Mouse (Mus musculus) 416B (cell line): Measurements from ENCODE around the gene Reep3.
"Not testable (repeated sequence)": the region's sequence is repeated elsewhere in the genome, so short reads cannot be mapped to it uniquely, and the experiment has no call there.

Experiments used
- DNase-seq: peaks from one replicate; pipeline ENCODE4 v3.0.0; 2011; ENCODE audit warnings: low read depth

Reep3 gene

DNA sequence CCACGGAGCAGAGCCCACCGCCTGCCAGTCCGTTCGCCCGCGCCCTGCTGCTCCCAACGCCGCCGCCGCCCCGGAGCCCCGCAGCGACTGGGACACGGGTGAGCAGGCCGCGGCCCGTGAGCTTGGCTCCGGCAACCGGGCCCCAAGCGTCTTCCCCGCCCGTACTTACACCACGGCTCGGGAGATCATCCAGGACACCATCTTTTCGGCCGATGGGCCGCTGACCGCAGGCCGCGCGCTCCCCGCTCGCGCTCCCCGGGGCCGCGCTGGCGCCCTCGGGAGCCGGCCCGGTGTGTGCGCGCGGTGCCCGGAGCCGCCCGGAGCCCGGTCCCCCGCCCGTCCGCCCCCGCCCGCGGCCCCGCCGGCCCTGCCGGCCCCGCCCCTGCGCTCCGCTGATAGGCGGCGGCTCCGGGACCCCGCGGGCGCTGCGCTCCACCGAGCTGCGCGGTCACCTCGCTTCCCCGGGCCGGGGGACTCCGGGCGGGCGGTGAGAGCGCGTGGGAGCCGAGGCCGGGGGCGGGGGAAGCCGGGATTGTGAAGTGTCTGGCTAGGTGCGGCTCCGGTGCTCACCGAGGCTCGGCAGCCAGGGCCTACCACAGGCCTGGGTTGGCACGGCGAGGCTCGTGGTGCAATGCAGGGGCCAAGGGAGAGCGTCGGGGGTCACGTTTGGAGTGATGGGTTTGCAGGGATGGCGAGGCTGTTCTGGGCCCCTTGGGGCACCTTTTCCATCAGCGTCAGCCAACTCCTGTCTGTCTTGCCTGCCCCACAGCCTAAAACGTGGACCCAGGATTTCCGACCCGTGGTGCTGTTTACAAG is at the start of gene Reep3:
Gene Reep3 (minus strand): TSS at position 325 of the 816 bp plus-strand sequence.
- DNase-seq = peak; percentile 57

DNA sequence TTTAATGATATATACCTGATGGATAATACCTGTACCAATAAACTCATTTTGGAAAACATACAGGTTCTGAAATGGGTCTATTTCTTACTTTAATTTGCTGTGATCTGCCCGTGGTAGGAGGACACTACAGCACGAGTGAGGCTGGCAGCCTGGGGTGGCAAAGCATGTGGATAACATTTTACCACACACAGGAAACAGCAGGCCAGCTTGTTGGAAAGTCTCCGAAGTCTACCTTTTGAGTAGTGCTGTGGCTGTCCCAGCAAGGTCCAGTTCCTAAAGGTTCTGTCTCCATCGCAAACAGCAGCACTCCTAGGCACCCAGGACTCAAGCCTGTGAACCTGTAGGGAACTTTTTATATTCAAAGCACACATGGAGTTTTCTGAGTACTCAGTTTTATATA is 48.9 kb upstream of the Reep3 start:
- DNase-seq = peak; percentile 64

DNA sequence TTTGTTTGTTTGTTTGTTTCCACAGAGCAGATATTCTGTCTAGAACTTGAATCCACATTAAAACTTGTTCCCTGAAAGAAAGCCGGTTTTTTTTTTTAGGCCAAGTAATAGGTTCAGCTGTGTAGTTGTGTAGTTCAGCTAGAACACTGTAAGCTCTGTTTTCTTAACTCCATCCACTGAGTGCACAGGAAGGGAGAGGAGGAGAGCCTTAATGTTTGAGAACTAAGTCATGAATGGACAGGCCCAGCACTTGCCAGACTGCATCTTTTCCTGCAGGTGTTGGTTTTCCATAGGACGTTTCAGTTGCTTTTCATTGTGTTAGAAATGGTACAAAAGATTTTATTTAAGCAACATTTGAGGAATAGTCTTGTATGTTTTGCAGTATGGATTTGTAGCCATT is 47.5 kb upstream of the Reep3 start:
- DNase-seq = no peak

DNA sequence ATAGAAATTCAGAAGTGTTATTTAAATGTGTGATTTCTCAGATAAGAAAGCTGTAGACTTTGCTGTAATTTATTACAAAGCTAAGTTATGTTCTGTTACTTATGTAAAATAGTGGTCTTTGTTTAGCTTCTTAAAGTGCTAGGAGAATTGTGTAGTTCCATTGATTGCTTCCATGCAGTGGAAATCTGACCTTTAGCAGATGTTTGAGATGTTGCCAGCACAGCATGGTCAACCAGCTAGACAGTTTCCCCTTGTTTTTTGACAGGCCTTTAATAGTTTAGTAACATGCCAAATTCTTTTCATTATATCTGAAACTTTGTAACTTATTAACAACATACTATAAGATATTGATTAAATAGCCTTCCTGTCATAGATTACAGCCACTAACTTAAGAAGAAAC is 46.9 kb upstream of the Reep3 start:
- peak; percentile 31 for DNase-seq

DNA sequence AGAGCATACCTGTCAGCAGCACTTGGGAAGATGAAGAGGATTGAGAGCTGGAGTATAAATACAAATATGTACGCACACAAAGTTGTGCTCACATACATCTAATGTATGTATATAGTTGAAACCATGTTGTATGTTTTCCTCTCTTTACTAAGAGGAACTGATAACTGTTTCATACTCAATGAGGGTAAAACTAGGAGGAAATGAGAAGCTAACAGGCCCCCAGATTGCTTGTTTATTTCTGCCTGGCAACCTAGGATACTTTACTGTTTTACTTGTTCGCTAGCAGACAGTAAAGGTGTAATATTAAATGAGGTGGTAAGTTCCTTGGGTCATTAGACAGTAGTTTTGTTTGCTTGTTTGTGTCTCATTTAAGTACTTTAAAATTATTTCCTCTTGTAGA is 40.7 kb upstream of the Reep3 start:
- no peak for DNase-seq

DNA sequence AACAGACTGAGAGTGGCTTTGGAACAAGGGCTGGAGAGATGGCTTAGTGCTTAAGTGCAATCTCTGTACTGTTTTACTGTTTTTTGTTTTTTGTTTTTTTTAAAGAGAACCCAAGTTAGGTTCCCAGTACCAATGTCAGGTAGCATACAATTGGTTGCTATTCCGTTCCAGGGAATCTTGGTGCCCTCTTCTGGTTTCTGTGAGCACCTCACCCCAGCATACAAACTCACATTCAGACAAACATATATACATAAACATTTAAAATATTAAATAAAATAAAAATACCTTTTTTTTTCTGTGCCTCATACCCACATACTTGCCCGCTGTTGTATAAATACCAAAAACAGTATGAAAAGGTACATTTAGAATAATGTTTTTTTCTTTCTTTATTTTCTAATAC is 37.6 kb upstream of the Reep3 start:
- no peak for DNase-seq

DNA sequence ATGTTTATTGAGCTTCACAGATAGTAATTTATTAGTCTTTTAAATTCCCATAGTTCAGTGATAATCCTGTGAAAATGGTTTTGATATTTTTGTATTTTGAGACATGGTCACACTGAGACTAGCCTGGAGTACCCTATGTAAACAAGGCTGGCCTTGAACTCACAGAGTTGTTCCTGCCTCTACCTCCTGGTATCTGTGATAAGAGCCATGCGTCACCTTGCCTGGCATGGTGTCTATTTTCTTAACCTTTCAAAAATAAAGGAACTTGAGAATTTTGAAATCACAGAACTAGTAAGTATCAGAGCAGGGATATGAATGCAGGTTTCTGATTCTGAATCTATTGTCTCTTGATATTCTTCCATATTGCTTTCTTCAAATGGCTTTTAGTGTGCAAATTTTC is 35.0 kb upstream of the Reep3 start:
- peak; percentile 88 for DNase-seq

DNA sequence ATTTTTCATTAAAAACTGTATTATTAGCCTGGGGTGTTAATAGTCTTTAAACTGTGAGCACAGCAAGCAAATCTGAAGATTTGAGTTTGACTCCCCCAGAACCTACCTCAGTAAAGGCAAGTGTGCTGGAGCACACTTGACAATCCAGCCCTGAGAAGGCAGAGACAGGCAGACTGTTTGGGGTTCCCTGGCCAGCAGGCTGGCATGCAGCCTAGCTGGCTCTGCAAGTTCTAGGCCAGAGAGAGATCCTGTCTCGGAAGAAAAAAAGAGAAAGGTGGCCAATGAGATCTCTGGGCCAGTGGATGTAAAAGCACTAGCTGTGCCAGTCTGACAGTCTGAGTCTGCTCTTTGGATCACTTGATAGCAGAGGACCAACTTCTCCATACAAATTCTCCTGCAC is 32.8 kb upstream of the Reep3 start:
- DNase-seq = no peak

DNA sequence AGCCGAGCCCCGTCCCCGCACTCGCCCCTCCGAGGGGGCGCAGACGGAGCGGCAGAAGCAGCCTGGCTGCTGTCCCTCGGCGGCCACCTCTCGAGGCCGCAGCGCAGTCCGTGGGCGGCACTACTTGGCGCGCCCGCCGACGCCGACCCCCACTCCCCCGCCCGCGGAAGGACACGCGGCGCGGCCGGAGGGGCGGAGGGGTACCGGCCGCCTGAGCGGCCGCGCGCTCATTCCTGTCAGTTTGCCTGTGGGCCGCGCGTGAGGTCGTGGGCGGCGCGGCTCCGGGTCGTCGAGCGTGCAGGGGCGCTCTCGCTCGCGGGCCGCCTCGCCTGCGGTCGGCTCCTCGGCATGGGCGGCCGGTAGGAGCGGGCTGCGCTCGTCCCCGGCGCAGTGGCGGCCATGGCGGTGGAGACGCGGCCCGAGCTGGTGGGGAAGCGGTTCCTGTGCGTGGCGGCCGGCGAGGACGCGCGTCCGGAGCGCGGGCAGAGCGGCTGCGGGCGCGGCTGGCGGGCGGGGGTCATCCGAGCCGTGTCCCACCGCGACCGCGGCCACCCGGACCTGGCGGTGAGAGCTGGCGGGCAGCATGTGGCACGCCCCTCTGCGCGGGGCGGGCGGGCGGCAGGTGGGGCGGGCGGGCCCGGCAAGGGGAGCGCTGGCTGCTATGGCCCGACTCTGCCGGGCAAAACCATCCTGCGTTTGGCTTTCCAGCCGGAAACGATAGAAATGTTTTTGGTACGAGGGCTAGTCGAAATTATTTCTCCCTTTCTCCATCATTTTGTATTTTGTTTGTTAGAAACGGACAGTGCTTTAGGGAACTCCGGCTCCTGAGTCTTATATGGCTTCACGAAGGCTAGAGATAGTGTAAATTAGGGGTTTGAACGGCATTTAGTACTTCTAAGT is 30.4 kb upstream of the Reep3 start:
- no peak for DNase-seq

DNA sequence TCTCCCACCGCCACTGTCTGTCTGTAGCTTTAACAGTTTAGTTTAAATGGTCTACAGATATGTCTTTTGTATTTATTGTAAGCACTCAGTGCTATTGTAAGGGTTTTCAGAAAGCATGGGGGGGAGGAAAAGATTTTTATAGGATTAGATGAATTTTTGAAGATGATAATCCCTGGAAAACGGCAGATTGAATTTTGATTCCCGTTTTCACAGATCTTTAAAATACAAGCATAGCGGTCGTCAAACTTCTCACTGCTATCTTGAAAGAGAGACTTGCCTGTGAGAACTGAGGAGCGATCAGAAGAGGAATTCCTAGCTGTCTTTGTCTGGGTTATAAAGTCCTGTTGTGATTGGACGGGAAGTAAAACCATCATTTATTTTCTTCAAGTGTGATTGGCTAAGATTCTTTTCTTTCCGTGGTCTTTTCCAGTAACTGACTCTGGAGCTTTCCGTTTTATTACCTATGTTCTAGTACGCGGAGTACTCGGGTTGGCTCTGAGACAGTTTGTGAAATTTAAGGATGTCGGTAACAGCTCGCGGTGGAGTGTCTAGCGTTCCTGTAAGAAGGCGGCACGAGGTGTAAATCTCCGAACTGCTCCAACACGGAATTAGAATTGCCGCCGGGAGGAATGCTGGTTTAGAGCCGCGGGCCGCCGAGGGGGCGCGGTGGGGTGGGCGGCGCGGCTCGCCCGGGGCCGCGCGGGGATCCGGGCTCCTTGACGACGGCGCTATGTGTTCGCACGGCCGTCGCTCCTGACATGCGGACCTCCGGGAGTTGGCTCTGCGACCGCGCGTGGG is 29.5 kb upstream of the Reep3 start:
- DNase-seq = no peak

DNA sequence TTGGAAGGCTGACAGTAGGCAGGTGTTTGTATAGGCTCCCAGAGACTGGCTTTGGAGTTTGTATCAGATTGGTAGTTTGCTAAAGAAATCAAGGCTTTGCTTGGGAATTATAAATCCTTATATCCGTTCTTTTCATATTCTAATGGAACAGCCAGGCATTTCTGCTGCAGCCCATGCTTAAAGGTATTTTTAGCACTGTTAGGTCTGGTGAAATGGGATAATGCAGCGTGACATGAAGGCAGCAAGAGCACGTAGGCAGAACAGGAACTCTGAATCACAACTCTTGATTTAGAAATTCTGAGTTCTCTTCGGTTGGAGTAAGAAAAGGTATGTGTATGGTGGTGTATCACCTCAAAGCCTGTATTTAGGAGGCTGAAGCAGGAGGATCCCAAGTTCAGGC is 27.4 kb upstream of the Reep3 start:
- DNase-seq = no peak

DNA sequence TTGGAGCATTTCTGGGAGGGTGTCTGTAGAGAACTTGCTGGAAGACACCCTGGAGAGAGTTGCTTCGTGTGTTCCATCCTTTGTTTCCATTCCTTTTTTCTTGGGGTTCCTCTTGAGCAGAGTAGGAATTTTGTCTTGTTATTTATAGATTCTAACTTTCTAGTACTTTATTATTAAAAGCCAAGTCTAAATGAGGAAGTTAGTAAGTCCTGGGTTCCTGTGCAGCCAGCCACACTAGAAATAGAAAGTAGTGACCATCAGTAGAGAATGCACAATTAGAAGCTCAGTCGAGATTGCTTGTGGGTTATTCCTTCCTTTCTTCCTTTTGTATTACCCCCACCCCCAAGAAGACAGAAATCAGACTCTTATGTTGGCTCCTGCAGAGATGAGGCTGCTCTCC is 27.0 kb upstream of the Reep3 start:
- peak; percentile 58 for DNase-seq

DNA sequence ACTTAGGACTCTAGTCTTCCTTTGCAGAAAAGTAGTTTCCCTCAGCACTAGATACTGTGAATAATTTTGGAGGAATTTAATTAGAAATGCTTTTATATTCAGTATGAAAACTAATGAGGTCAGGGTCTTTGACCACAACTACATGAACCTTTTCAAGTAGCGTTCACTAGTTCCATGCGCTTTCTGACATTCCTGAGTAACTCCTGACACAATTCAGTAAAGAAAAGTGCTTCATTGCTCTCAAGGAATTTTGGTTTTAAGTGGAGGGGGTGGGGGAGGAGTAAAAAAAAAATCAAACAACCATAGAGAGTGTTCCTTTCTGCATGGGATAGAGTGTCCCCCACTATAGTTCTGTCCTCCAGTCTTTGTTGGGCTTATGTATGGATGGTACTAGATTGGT is 23.9 kb upstream of the Reep3 start:
- DNase-seq = no peak

DNA sequence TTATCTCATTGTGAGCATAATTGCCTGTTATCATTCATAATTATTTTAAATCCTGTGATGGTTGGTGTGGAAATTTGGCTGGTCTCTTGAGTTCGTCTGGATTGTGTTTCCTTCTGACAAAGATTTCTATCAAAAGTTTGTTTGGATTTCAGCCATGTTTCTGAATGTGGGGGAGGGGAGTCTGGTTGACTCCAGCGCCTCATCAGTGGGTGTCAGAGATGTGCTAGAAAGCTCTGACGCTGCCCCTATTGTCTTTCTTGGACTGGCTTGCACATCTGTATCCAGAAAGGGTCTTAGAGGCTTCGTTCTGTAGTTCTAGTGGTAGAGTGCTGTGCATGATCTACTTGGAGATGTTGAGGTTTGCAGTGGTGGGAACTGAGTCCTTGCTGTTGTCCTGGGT is 23.4 kb upstream of the Reep3 start:
- no peak for DNase-seq

DNA sequence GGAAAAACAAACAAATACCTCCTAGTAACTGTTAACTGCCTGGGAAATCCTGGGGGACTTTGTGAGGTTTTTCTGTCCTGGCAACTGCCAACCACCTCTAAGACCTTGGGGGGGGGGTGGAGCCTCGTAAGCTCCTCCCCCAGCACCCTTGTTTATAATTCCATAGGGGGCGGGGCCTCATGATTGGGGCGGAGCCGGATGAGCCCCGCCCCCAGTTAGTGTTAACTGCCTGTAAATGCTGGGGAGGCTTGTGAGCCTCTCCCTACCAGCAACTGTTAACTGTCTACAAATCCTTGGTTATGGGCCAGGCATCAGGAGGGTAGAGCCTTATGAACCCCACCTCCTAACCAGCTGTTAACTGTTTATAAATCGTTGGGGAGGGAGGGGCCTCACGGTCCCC is 22.5 kb upstream of the Reep3 start:
- no peak for DNase-seq

DNA sequence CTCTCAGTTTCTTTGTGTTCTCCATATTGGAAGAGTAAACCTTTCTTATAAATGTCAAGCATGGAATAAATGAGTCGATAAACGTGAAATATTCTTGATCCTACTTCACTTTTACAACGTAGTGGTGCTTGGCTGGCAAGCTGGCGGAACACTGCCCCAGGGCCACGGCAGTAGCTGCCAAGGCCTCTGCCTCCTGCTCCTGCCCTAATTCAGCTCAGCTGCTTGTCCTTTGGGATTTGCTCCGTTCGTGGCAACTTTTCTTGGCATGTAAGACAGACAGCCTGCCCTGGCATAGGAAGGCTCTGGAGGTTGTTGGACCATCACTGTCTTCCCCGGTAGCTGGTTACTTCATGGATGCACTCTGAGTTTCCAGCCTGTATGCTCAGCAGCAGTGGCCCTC is 19.5 kb upstream of the Reep3 start:
- no peak for DNase-seq

DNA sequence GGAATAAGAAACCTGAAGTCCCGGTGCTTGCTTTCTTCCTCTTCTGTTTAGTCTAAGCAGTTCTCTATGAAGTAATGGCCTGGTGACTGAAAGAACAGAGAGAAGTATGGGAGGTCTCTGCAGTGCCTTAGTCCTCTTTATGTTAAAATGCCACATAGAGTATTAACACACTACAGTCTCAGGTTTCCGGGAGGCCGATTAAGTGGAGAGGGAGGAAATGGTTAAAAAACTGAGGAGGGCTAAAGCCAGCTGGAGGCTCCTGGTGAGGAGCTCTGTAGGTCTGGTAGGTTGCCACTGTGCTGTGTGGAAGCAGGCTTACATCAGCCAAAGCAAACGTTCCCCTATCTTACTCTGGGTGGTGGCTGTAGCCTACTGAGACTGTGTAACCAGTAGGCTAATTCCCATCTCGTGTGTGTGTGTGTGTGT is 18.9 kb upstream of the Reep3 start:
- peak; percentile 53 for DNase-seq

DNA sequence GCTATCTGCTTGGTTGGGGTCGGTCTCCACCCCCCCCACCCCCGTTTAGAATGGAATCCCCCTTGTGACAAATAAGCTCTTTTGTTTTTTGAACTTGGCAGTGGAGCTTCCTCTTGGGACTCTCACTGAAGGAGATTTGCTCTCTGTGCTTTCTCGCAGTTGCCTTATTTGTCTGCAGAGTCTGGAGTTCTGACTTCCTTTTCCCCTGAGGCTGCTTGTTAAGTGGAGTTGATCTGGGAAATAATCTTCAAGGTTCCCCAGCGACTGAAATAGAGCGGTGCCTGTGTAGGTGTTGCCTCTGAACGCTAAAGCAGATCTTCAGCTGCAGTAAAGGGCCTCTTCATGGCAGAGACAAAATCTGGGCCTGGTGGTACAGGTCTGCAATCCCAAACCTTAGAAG is 18.4 kb upstream of the Reep3 start:
- DNase-seq = no peak

DNA sequence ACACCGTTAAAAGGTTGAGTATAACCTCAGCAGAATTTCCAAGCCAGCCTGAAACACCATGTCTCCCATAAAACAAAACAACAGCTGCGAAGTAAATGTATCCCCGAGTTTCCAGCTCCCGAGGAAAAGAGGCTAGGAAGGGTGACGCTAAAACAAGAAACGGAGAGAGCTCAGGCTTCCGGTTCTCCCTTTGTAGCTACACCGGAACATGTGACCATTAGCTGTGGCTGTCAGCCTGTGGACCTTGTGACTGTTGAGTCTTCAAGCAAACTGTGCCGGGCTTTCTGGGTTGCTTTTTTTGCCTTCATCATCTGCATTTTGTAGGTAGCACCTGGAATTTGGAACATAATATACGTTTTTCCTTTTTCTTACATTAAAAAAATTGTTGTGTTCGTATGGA is 17.1 kb upstream of the Reep3 start:
- DNase-seq = no peak

DNA sequence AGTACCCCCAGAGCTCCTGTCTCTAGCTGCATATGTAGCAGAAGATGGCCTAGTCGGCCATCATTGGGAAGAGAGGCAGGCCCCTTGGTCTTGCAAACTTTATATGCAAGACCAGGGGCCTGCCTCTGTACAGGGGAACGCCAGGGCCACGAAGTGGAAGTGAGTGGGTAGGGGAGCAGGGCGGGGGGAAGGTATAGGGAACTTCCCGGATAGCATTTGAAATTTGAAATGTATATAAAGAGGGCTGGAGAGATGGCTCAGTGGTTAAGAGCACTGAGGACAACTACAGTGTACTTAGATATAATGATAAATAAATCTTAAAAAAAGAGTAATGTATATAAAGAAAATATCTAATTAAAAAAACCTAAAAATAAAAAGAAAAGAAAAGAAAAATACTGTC is 16.2 kb upstream of the Reep3 start:
- not testable (repeated sequence) for DNase-seq

DNA sequence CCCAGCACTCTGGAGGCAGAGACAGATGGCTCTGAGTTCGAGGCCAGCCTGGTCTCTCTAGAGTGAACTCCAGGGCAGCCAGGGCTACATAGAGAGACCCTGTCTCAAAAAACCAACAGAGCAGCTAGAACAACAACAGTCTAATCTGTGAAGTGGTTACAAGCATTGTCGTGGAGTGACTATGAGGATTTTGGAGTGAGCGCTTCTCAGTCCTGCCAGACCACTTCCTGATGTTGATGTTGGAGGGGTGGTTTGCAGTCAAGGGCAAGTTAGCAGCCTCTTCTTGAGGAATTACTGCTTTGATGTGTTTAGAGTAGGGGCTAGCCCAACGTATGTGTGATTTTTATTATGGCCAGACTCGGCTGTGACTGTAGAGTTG is 15.0 kb upstream of the Reep3 start:
- peak; percentile 67 for DNase-seq

DNA sequence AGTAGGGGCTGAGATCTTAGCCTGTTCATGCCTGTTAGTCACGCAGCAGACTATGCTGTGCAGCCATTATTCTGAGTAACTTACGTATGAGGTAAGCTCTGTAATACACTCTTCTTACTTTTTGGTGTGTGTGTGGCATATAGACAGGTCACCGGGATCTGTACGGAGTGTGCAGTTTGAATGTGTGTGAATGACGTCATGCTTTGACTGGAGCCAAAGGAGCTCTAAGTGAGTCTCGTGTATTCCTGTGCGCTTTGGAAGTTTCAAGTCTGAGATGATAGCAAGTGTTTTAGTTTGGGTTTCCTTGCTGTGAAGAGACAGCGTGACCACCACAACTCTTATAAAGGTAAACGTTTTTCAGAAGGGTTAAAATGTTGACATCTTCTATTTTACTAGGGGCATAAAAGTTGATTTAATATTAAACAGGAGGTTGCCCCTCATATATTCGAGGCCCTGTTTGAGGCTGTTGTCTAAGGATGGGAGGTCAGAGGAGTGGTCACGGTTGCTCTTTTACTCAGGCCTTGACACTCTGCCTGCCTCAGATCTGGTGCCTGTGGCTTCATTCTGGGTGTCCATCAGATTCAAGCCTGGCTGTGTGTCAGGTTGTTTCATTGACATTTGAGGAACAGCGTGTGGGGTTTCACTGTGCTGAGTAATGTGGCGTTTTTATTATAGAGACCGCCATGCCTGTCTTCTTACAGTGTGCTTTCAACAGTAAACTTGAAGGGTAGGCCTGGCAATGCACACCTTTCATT is 14.5 kb upstream of the Reep3 start:
- no peak for DNase-seq
